In genomic region chr8:46885786-46886185, GRCm38 (mm10) we compare ENCODE assay signal across 18 mouse cellular contexts.
"Had no signal": no experiment of that assay in that cellular context is flagged by ENCODE, and none has a peak within 500 bp of the region (broad histone marks: within the 10 kb centered on the region; RNA-seq: fewer than 3 reads in every experiment).

No protein-coding gene starts in this region.

- H3K27me3 ChIP-seq: kidney, embryonic 15.5 days; limb, embryonic 12.5 days; limb, embryonic 15.5 days; midbrain, embryonic 12.5 days; midbrain, embryonic 15.5 days; neural tube, embryonic 13.5 days had no signal

- H3K4me1 ChIP-seq: limb, embryonic 15.5 days; midbrain, embryonic 15.5 days had no signal

- DNase-seq: kidney, postnatal 10 days; kidney, postnatal 36 days; left cerebral cortex, postnatal 4 days; lung, embryonic 14.5 days; retina, postnatal 1 day; right cerebral cortex, postnatal 25 days; thymus, adult 2 months; thymus, postnatal 14 days; thymus, postnatal 4 days had no signal

- H3K36me3 ChIP-seq: kidney, embryonic 15.5 days; limb, embryonic 12.5 days; limb, embryonic 15.5 days; midbrain, embryonic 12.5 days; midbrain, embryonic 15.5 days; neural tube, embryonic 13.5 days had no signal

- H3K27ac ChIP-seq: kidney, embryonic 15.5 days; limb, embryonic 12.5 days; limb, embryonic 15.5 days; liver, embryonic 14.5 days; midbrain, embryonic 12.5 days; midbrain, embryonic 15.5 days; neural tube, embryonic 13.5 days; stomach, postnatal 0 days had no signal

- H3K4me3 ChIP-seq: kidney, embryonic 15.5 days; limb, embryonic 12.5 days; limb, embryonic 15.5 days; midbrain, embryonic 12.5 days; midbrain, embryonic 15.5 days; neural tube, embryonic 13.5 days had no signal

- ATAC-seq: lung, postnatal 0 days; midbrain, embryonic 15.5 days had no signal
